Mouse (Mus musculus) testis, adult 2 months (tissue): ENCODE data around the gene Gm10282.

Experiments
- CTCF ChIP-seq: fragments of 200-500 bp; IDR thresholded peaks from 2 replicates; pipeline ENCODE4 v1.5.1; 2012; ENCODE audit warnings: low read depth, mild to moderate bottlenecking, inconsistent platforms, low read length, moderate library complexity; ENCODE audit not compliant: control insufficient read depth, insufficient read depth, insufficient replicate concordance
- POLR2A ChIP-seq: fragments of 200-500 bp; IDR thresholded peaks from 2 replicates; pipeline ENCODE4 v1.6.1; 2012; ENCODE audit warnings: low read depth, mild to moderate bottlenecking, inconsistent platforms, low read length, moderate library complexity; ENCODE audit not compliant: control insufficient read depth

DNA sequence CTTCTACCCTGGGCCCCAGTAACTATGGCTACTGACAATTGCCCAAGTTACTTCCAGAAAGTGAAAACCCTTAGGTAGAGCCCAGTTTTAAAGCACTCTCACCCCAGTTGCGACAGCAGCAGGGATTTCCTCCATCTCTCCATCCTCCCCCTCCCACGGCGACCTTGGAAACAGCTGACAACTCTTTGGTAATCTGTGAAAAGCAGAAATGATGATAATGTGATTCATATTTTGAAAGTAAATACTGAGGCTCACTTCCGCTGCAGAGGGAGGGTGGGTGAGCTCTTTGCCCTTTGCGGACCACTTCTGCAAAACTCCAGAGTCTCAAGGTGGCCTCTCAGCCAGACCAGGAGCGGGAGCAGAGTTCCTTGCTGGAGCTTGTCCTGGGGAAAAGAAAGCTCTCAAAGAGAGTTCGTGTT lies 17.4 kb upstream of the Gm10282 start:
- TF ChIP-seq CTCF (no peak), POLR2A (no peak)
